Mouse (Mus musculus): ENCODE measurements around the gene Ttl. TPM values are rescaled to one million over a fixed set of nuclear protein-coding genes. Genes with fewer than 3 reads are reported as not detected.

Ttl gene
- polyA plus RNA-seq, 1 experiment from 2014 or later: 8.5 TPM

DNA sequence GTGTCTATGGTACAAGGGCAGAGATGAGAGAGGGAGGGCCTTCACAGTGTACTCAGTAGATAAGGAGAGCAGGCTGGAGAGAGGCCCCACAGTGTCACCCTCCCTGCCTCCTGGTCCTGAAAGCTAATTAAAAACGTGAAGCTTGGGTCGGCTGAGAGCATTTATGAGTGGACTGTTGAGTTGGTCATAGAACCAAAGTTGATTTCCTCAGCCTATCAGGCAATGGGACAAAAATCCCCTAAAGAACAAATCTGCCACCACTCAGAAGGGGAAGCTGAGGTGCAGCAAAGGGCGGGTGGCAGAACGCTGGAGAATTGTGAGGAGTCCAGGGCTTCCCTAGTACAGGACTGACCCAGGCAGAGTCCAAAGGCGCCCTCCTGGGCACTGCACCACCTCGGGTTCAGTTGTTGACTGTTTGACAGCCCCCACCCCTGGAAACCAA, 7.8 kb upstream of the Ttl start:
- no peak overlapping the region for H3K4me3 ChIP-seq (ENCODE audit: inconsistent target)
- no peaks in the 10 kb centered on the region for H3K36me3 ChIP-seq (ENCODE audit: inconsistent target)
- H3K27ac ChIP-seq: no peak overlapping the region
- H3K79me2 ChIP-seq (ENCODE audit: inconsistent target): no peaks in the 10 kb centered on the region
- 82% methylated on average over 6 of the region's 6 CpGs for WGBS (ENCODE audit: missing documents)

DNA sequence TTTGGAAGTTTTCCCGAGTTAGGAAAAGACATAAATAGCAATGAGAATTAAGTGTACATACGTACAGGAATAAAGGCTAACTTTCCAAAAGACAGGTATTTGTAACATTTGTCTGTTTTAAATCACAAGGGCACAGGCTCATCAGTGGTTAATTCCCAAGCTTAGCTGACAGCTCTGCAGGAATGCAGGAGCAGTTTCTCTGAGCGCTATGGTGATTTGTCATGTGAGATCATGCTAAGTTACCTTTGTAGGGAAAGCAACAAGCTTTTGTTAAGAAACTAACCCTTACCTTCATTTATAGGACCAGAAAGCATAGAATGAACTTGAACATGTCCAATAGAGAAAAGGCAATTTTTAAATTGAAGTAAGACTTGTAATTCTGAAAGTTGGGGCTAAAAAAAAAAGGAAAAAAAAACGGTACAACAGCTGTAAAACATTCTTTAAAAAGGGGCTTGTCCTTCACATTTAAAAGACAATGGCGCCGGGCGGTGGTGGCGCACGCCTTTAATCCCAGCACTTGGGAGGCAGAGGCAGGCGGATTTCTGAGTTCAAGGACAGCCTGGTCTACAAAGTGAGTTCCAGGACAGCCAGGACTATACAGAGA, 4.2 kb upstream of the Ttl start:
- no peaks in the 10 kb centered on the region for H3K36me3 ChIP-seq (ENCODE audit: inconsistent target)
- 88% methylated on average over 10 of the region's 10 CpGs for WGBS (ENCODE audit: missing documents)
- H3K4me3 ChIP-seq (ENCODE audit: inconsistent target): no peak overlapping the region
- H3K79me2 ChIP-seq (ENCODE audit: inconsistent target): peaks cover under 1% of the 10 kb centered on the region; the same call in 1 of the 2 replicates
- H3K27ac ChIP-seq: no peak overlapping the region

DNA sequence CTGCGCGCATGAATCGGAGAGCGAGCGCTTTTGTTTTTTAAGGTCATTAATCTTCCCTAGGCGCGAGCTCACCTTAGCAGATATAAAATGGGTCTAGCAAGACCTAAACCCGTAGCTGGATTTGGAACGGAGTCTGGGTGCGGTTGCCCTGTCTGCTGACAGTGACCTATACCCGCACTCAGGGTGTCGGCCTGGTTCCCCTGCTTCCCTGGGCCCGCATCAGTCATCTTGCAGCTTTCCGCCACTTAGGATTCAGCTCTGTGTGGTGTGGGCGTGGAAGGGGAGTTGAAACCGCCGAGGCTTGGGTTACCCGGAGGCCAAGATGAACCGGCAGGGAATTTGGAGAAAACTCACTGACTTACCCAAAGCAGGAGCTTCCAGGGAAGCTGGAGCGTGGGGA, 584 bp downstream of the Ttl start:
- Histone ChIP-seq H3K4me3 (ENCODE audit: inconsistent target) (peak overlapping the region; percentile 86), H3K36me3 (ENCODE audit: inconsistent target) (no peaks in the 10 kb centered on the region), H3K79me2 (ENCODE audit: inconsistent target) (peaks cover 26% of the 10 kb centered on the region), H3K27ac (peak overlapping the region; percentile 37; the same call in 1 of the 2 replicates)
- under 1% methylated on average over 20 of the region's 20 CpGs for WGBS (ENCODE audit: missing documents)

DNA sequence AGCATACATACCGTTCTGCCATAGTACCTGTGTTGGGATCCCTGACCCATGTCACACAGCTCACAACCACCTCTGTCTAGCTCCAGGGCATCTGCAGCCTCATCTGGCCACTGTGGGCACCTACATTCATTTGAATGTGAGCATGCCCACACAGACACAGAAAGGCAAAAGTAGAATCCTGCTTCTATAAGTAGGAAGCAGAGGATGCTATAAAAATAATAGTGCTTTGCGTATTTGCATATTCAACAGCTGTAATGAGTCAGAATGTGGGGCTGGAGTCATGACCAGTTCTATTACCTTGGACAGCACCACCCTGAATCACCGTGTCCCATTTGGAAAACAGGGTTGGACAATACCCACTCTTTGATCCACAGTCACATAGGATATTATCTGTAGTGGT, 4.6 kb downstream of the Ttl start:
- 96% methylated on average over 3 of the region's 3 CpGs for WGBS (ENCODE audit: missing documents)
- Histone ChIP-seq H3K27ac (no peak overlapping the region), H3K79me2 (ENCODE audit: inconsistent target) (peaks cover 32% of the 10 kb centered on the region), H3K36me3 (ENCODE audit: inconsistent target) (no peaks in the 10 kb centered on the region), H3K4me3 (ENCODE audit: inconsistent target) (no peak overlapping the region)

DNA sequence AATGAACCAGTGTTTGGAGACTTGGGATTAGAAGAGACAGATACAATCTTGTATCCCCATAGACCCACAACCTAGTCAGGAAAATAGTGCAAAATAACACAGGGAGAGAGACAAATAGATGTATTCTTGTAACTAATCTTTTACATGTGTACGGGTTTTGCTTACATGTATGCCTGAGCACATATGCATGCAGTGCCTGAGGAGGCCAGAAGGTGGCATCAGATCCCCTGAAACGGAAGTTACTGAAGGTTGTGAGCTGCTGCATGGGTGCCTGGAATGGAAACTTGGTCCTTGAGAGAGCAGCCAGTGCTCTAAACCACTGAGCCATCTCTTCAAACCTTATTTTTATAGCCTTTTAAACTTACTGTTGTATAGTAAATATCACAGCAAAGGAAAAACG, 12.6 kb downstream of the Ttl start:
- H3K36me3 ChIP-seq (ENCODE audit: inconsistent target): no peaks in the 10 kb centered on the region
- H3K4me3 ChIP-seq (ENCODE audit: inconsistent target): no peak overlapping the region
- 96% methylated on average over 3 of the region's 3 CpGs for WGBS (ENCODE audit: missing documents)
- H3K79me2 ChIP-seq (ENCODE audit: inconsistent target): 0 out of 2 replicates have a peak, but pooled peaks cover 5% of the 10 kb centered on the region
- no peak overlapping the region for H3K27ac ChIP-seq

DNA sequence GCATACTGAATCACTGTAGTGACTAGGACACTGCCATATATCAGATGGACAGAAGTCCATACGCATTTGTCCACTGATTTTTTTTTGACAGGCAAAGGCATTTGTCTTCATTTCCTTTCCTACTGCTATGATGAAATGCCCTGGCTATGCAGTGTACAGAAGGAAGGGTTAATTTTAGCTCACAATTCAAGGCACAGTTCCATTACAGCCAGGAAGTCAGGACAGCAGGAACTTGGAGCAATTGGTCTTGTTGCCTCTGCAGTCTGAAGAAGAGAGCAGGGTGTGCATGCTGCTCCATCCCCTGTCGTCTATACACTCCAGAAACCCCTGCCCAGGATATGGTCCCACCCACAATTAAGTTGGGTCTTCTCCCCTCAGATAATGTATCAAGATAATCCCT, 13.5 kb downstream of the Ttl start:
- Histone ChIP-seq H3K4me3 (ENCODE audit: inconsistent target) (no peak overlapping the region), H3K79me2 (ENCODE audit: inconsistent target) (no peaks in the 10 kb centered on the region), H3K36me3 (ENCODE audit: inconsistent target) (no peaks in the 10 kb centered on the region), H3K27ac (no peak overlapping the region)
- WGBS (ENCODE audit: missing documents): 86% methylated on average over 2 of the region's 2 CpGs

DNA sequence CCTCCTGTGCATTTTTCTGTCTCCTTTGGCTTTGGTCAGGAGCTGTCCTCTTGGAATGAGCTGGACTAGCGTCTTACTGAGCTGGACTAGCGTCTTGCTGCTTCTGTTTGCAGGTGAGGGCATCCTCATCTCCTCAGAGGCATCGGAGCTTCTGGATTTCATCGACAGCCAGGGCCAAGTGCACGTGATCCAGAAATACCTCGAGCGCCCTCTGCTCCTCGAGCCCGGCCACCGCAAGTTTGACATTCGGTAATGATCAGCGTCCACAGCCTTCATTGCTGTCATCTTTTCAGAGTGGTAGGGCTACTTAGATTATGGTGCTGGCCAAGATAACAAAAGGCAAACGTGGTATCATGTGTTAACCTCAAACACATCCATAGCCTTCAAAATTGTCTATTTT, 15.4 kb downstream of the Ttl start:
- Histone ChIP-seq H3K4me3 (ENCODE audit: inconsistent target) (no peak overlapping the region), H3K79me2 (ENCODE audit: inconsistent target) (no peaks in the 10 kb centered on the region), H3K36me3 (ENCODE audit: inconsistent target) (no peaks in the 10 kb centered on the region), H3K27ac (no peak overlapping the region)
- WGBS (ENCODE audit: missing documents): 88% methylated on average over 13 of the region's 13 CpGs

DNA sequence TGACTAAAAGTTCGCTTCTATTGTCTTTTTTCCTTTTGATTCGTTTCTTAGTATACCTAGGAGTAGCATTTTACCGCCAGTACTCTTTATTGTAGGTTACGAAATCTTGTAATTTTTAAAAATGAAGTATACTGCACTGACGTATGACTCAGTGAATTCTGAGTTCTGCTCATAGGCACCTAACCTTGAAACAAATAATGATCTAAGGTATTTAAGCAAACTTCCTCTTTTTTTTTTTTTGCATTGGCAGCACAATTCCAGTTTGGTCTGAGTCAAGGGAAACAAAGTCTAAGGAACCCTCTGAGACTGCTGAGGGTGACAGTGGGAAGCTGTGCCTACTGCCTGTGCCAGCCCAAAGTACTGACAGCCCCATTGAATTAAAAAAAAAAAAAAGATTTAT, 17.8 kb downstream of the Ttl start:
- H3K79me2 ChIP-seq (ENCODE audit: inconsistent target): no peaks in the 10 kb centered on the region
- H3K27ac ChIP-seq: no peak overlapping the region
- H3K4me3 ChIP-seq (ENCODE audit: inconsistent target): no peak overlapping the region
- 69% methylated on average over 5 of the region's 5 CpGs for WGBS (ENCODE audit: missing documents)
- H3K36me3 ChIP-seq (ENCODE audit: inconsistent target): no peaks in the 10 kb centered on the region

DNA sequence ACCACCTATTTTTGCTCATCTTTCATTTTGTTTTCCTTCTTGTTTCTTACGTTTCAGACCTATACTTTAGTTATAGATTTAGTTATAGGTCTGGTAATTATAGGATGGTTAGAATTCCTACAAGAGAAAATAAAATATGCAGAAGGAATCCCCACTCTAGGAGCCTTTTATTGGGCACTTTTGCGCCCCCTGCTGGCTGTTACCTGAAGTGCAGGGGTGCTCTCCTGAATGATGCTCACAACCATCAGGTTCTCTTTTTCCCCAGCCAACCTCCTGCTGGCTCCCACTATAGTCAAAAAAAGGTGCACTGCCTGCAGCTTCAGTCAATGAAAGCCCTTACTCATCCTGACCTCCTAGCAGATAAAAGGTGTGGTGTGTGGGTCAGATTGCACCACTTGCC, 19.2 kb downstream of the Ttl start:
- H3K27ac ChIP-seq: no peak overlapping the region
- no peaks in the 10 kb centered on the region for H3K36me3 ChIP-seq (ENCODE audit: inconsistent target)
- H3K79me2 ChIP-seq (ENCODE audit: inconsistent target): no peaks in the 10 kb centered on the region
- WGBS (ENCODE audit: missing documents): 58% methylated on average over 2 of the region's 2 CpGs
- no peak overlapping the region for H3K4me3 ChIP-seq (ENCODE audit: inconsistent target)

DNA sequence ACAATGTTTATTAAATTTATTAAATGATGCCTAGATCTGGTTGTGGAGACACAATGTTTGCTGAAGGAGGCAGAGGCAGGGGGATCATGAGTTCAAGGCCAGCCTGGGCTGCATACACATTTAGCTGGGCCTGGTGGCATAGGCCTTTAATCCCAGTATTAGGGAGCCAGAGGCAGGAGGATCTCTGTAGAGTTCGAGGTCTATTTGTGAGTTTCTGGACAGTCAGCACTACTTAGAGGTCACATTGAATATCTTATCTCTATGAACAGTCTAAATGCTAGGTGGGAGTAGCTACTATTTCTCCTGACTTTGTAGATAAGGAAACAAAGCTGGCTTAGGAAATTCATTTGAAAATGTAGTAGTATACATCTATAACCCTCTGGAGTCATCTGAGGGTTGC, 21.8 kb downstream of the Ttl start:
- Histone ChIP-seq H3K27ac (no peak overlapping the region), H3K79me2 (ENCODE audit: inconsistent target) (no peaks in the 10 kb centered on the region), H3K4me3 (ENCODE audit: inconsistent target) (no peak overlapping the region), H3K36me3 (ENCODE audit: inconsistent target) (no peaks in the 10 kb centered on the region)
- whole genome bisulfite sequencing (ENCODE audit: missing documents): 100% methylated on average over 1 of the region's 1 CpGs

DNA sequence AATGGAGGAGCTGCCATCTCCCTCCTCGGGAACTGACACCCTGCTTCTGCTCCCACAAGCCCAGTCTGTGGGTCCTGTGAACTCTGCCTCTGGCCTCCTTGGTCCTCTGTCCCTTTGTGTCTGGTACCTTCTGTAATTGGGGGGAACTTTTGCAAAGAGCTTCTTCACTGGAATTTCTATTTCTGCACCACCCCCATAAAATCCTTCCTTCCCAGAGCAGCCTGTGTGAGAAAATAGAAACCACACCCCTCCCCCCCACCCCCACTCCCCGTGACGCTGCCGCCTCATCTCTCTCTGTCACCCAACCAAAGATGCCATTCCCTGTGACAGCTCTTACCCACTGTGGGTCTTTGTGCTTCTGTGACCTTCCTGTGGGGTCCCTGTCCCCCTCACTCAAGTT, 24.6 kb downstream of the Ttl start:
- H3K36me3 ChIP-seq (ENCODE audit: inconsistent target): 0 out of 2 replicates have a peak, but pooled peaks cover 3% of the 10 kb centered on the region
- no peaks in the 10 kb centered on the region for H3K79me2 ChIP-seq (ENCODE audit: inconsistent target)
- H3K27ac ChIP-seq: no peak overlapping the region
- 77% methylated on average over 1 of the region's 4 CpGs for WGBS (ENCODE audit: missing documents)
- no peak overlapping the region for H3K4me3 ChIP-seq (ENCODE audit: inconsistent target)

DNA sequence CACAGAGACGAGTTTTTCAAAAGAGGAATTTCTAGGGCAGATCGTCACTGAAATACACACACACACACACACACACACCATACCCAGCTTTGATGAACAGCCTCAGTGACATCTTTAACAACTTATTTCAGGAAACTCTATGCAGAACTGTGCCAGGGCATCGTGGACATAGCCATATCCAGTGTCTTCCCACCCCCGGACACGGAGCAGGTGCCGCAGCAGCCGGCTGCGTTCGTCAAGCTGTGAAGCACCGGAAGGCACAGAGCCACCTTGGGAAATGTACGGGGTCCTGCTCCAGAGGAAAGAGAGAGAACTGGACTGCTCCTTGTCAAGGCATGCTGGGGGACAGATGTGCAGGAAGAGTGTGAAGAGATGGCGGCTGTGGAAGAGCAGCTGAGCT, 27.1 kb downstream of the Ttl start:
- H3K27ac ChIP-seq: no peak overlapping the region
- no peaks in the 10 kb centered on the region for H3K79me2 ChIP-seq (ENCODE audit: inconsistent target)
- no peak overlapping the region for H3K4me3 ChIP-seq (ENCODE audit: inconsistent target)
- 99% methylated on average over 7 of the region's 12 CpGs for WGBS (ENCODE audit: missing documents)
- 0 out of 2 replicates have a peak, but pooled peaks cover 3% of the 10 kb centered on the region for H3K36me3 ChIP-seq (ENCODE audit: inconsistent target)

DNA sequence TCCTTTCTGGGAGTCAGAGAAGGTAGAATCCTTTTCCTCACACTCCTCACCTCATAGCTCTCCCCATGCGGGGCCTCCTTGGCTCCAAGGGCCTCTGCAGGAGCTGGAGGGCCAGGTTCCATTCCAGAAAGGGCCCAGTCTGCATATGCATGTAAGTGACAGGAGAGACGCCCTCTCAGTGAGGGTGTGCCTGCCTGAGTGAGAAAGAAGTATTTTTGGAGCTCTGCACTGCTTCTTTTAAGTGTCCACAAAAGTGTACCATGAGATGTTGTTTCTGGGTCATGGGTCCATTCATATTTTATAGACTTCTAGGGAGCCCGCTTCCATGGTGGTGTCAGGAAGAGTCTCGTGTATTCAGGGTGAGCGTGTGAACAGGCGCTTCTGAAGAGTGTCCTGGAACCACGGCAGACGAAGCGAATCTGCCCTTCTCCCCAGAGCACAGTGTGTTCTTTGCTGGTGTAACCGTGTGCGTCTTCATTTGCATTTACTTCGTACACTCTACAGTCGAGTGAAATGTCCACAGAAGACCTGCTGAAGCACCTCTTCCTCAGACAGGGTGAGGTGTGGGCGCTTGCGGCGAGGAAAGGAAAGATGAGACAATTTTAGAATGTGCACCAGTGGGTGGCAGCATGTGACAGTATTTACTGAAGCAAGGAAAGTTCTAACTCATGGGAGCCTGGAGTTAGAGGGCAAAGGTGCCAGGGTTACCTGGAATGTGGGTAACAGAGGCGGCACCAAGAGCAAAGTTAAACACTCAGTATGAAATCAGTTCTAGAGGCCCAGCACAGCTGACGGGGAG, 28.4 kb downstream of the Ttl start:
- Histone ChIP-seq H3K36me3 (ENCODE audit: inconsistent target) (0 out of 2 replicates have a peak, but pooled peaks cover 3% of the 10 kb centered on the region), H3K27ac (no peak overlapping the region), H3K79me2 (ENCODE audit: inconsistent target) (no peaks in the 10 kb centered on the region), H3K4me3 (ENCODE audit: inconsistent target) (no peak overlapping the region)
- WGBS (ENCODE audit: missing documents): 95% methylated on average over 18 of the region's 18 CpGs

DNA sequence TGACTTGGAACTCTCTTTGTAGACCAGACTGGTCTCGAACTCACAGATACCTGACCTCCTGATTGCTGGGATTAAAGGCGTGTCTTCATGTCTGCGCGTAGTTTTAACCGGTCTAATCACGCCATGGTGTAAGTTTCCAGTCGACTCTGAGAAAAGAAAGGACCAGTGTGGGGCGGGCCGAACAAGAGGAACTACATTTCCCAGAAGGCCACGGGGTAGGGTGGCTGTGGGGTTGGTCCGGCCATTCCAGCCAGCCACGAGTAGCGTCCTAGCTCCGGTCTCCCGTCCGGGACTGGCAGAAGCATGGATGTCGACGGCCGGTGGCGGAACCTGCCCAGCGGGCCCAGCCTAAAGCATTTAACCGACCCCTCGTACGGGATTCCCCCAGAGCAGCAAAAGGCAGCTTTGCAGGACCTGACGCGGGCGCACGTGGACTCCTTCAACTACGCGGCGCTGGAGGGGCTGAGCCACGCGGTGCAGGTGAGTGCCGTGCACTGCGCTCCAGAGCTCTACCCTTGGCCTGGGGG, 35.1 kb downstream of the Ttl start, which contains the start of gene Polr1b:
TSS of gene Polr1b (plus strand) at position 212 of the 527 bp plus-strand sequence.
- no peak within 1 kb of the TSS for H3K27ac ChIP-seq

DNA sequence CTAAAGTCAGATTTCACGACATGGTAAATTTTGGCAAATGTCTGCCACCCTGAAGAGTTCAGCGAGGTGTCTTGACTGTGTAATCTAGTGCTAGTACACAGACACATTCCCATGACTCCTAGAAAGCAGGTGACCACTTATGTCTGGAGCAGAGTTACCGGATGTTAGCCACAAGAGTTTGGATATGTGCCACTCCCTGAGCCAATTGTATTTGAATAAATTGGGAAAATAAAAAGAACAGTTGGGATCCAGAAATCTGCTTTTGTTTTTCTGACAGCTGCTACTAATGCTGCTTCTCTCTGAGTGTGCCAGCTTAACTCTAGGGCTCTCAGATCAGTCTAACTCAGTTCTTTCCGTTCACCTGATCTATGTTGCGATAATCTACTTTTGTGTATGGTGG, 47.2 kb downstream of the Ttl start:
- 95% methylated on average over 5 of the region's 5 CpGs for WGBS (ENCODE audit: missing documents)
- Histone ChIP-seq H3K27ac (no peak overlapping the region), H3K36me3 (ENCODE audit: inconsistent target) (peaks cover 53% of the 10 kb centered on the region), H3K4me3 (ENCODE audit: inconsistent target) (no peak overlapping the region), H3K79me2 (ENCODE audit: inconsistent target) (no peaks in the 10 kb centered on the region)

More for the DNA sequence above, 35.1 kb downstream of the Ttl start, which contains the start of gene Polr1b:
- Histone ChIP-seq H3K36me3 (ENCODE audit: inconsistent target) (peaks cover 4% of the 10 kb centered on the region; the same call in 1 of the 2 replicates), H3K79me2 (ENCODE audit: inconsistent target) (peaks cover 12% of the 10 kb centered on the region), H3K4me3 (ENCODE audit: inconsistent target) (peak within 1 kb of the TSS; percentile 57)
- under 1% methylated on average over 35 of the region's 35 CpGs for WGBS (ENCODE audit: missing documents)

Data from macrophage (primary cell).